In genomic region chr7:112955955-112956354, GRCm38 (mm10) we compare ENCODE assay signal across 9 mouse cellular contexts. TPM values are rescaled to one million over a fixed set of nuclear protein-coding genes. Genes with fewer than 3 reads are reported as not detected.
A peak's percentile ranks its signal among the peaks of the same experiment; 100 is the strongest.
DNase-seq lines count a peak whose midpoint lies in the region; ATAC-seq and TF ChIP-seq lines count a peak whose summit lies in the region.
"Had no signal": no experiment of that assay in that cellular context is flagged by ENCODE, and none has a peak within 500 bp of the region (broad histone marks: within the 10 kb centered on the region; RNA-seq: fewer than 3 reads in every experiment).

No protein-coding gene starts in this region.

- peaks cover 14% of the 10 kb centered on the region; the same call in 1 of the 2 replicates for H3K4me1 ChIP-seq in heart, embryonic 11.5 days (ENCODE audit: control insufficient read depth, insufficient read depth, low read length)
- peaks cover 9% of the 10 kb centered on the region; the same call in 1 of the 2 replicates for H3K4me1 ChIP-seq in lung, postnatal 0 days (ENCODE audit: insufficient read depth, low read depth, low read length)
- H3K4me1 ChIP-seq in hindbrain, postnatal 0 days (ENCODE audit: insufficient read depth, low read length), result peaks cover 7% of the 10 kb centered on the region; the same call in 1 of the 2 replicates
- peaks cover 23% of the 10 kb centered on the region for H3K4me1 ChIP-seq in stomach, embryonic 15.5 days

- H3K9ac ChIP-seq in heart, embryonic 11.5 days (ENCODE audit: low read depth, low read length), result no peak overlapping the region
- no peak overlapping the region for H3K9ac ChIP-seq in lung, postnatal 0 days (replicated peaks; ENCODE audit: low read depth)
- H3K9ac ChIP-seq in hindbrain, postnatal 0 days (replicated peaks; ENCODE audit: low read length), result no peak overlapping the region
- no peak overlapping the region for H3K9ac ChIP-seq in stomach, embryonic 15.5 days

- intact Hi-C loops in heart, postnatal 14 days (cut with DNase I), result loop anchor here (5.0 kb wide), 1 partner anchor 101 kb away; no protein-coding TSS in a partner anchor

- peaks cover 18% of the 10 kb centered on the region for H3K27me3 ChIP-seq in heart, embryonic 11.5 days (ENCODE audit: control insufficient read depth, insufficient read depth, low read length)
- peaks cover 18% of the 10 kb centered on the region for H3K27me3 ChIP-seq in lung, postnatal 0 days (replicated peaks; ENCODE audit: insufficient read depth, low read length)
- H3K27me3 ChIP-seq in hindbrain, postnatal 0 days (ENCODE audit: insufficient read depth, low read length), result peaks cover 21% of the 10 kb centered on the region
- peaks cover 14% of the 10 kb centered on the region for H3K27me3 ChIP-seq in stomach, embryonic 15.5 days (replicated peaks)

- H3K27ac ChIP-seq in heart, embryonic 11.5 days (ENCODE audit: low read depth, low read length), result no peak overlapping the region
- no peak overlapping the region for H3K27ac ChIP-seq in lung, postnatal 0 days (ENCODE audit: low read length)
- no peak overlapping the region for H3K27ac ChIP-seq in hindbrain, postnatal 0 days
- H3K27ac ChIP-seq in stomach, embryonic 15.5 days, result no peak overlapping the region; the same call in 1 of the 2 replicates

- no peak for DNase-seq in heart, postnatal 14 days
- DNase-seq in lung, postnatal 0 days (ENCODE audit: low spot score), result peak; percentile 47
- DNase-seq in lung, adult 18-20 months, result no peak
- DNase-seq in hindbrain, postnatal 0 days (ENCODE audit: low spot score), result peak; percentile 9
- no peak for DNase-seq in testis, postnatal 10 days (ENCODE audit: low spot score)
- no peak for DNase-seq in urinary bladder, postnatal 36 days (ENCODE audit: low spot score in 2 of 2)
- DNase-seq: thymus, postnatal 36 days had no signal

- TF ChIP-seq EP300 in lung, postnatal 0 days (IDR thresholded peaks at IDR 0.05), result no peak

- H3K9me3 ChIP-seq in heart, embryonic 11.5 days (replicated peaks; ENCODE audit: control insufficient read depth, low read length), result no peaks in the 10 kb centered on the region
- H3K9me3 ChIP-seq in lung, postnatal 0 days (ENCODE audit: low read length), result no peaks in the 10 kb centered on the region
- no peaks in the 10 kb centered on the region for H3K9me3 ChIP-seq in hindbrain, postnatal 0 days (ENCODE audit: low read length)
- H3K9me3 ChIP-seq in stomach, embryonic 15.5 days, result no peaks in the 10 kb centered on the region

- no peak for ATAC-seq in heart, embryonic 11.5 days (replicated peaks; ENCODE audit: insufficient number of reproducible peaks, low FRiP score, low TSS enrichment)
- ATAC-seq in lung, postnatal 0 days, result no peak
- ATAC-seq in hindbrain, postnatal 0 days, result no peak
- no peak for ATAC-seq in stomach, embryonic 15.5 days (ENCODE audit: insufficient read depth, low FRiP score, low read depth)

- TF ChIP-seq CTCF in lung, postnatal 0 days (IDR thresholded peaks at IDR 0.05), result peak; percentile 47
- TF ChIP-seq CTCF in hindbrain, postnatal 0 days (IDR thresholded peaks at IDR 0.05; ENCODE audit: low read depth), result peak; percentile 36

- peak overlapping the region; percentile 75 for H3K4me2 ChIP-seq in heart, embryonic 11.5 days
- H3K4me2 ChIP-seq in lung, postnatal 0 days (replicated peaks; ENCODE audit: low read depth, low read length), result peak overlapping the region; percentile 92; the same call in 1 of the 2 replicates
- peak overlapping the region; percentile 66 for H3K4me2 ChIP-seq in hindbrain, postnatal 0 days (ENCODE audit: low read depth, low read length)
- H3K4me2 ChIP-seq in stomach, embryonic 15.5 days, result peak overlapping the region; percentile 96

- no peaks in the 10 kb centered on the region for H3K36me3 ChIP-seq in heart, embryonic 11.5 days (ENCODE audit: control insufficient read depth, insufficient read depth, low read length)
- H3K36me3 ChIP-seq in lung, postnatal 0 days (ENCODE audit: insufficient read depth, low read length), result no peaks in the 10 kb centered on the region
- no peaks in the 10 kb centered on the region for H3K36me3 ChIP-seq in hindbrain, postnatal 0 days (ENCODE audit: insufficient read depth, low read length)
- no peaks in the 10 kb centered on the region for H3K36me3 ChIP-seq in stomach, embryonic 15.5 days

- WGBS in heart, embryonic 11.5 days (ENCODE audit: insufficient replicate concordance), result 29% methylated on average over 3 of the region's 3 CpGs
- 27% methylated on average over 3 of the region's 3 CpGs for WGBS in lung, postnatal 0 days
- 42% methylated on average over 3 of the region's 3 CpGs for WGBS in hindbrain, postnatal 0 days
- 32% methylated on average over 3 of the region's 3 CpGs for WGBS in stomach, embryonic 15.5 days

- H3K4me3 ChIP-seq in heart, embryonic 11.5 days (ENCODE audit: low read depth, low read length), result peak overlapping the region; percentile 52; the same call in 1 of the 2 replicates
- H3K4me3 ChIP-seq in lung, postnatal 0 days (ENCODE audit: low read depth, low read length), result 0 out of 2 replicates have a peak overlapping the region, but pooled peaks have one; percentile 47
- H3K4me3 ChIP-seq in hindbrain, postnatal 0 days (ENCODE audit: low read length), result 0 out of 2 replicates have a peak overlapping the region, but pooled peaks have one; percentile 46
- H3K4me3 ChIP-seq in stomach, embryonic 15.5 days (replicated peaks), result peak overlapping the region; percentile 61

RNA-seq across cellular contexts. Expression of gene Rassf10, which starts 2.2 kb away (rescaled TPM):
- polyA plus RNA-seq in heart, embryonic 11.5 days (2014; fragmentation: Nextera tagmentation; extraction: Ambion mirVana), result 1.8 TPM in 2 replicates
- total RNA-seq in heart, postnatal 14 days (2021), result 1 to 10 TPM; 1.3 to 1.8 TPM
- 2.6 and 3.0 TPM in 2 replicates for polyA plus RNA-seq in lung, postnatal 0 days (2015; fragmentation: Nextera tagmentation; extraction: Ambion mirVana)
- 6.5 and 7.0 TPM in 2 replicates for total RNA-seq in hindbrain, postnatal 0 days (2014; rRNA removed)
- polyA plus RNA-seq in hindbrain, postnatal 0 days (2015; fragmentation: Nextera tagmentation; extraction: Ambion mirVana), result 2.7 and 3.8 TPM in 2 replicates
- 9.7 and 11.1 TPM in 2 replicates for polyA plus RNA-seq in stomach, embryonic 15.5 days (2015; fragmentation: Nextera tagmentation; extraction: Ambion mirVana)

Comparison
In these comparisons a context has a peak if more than half of its experiments do, and no peak if none do; other contexts are left out.
1. DNase-seq: peak in lung, postnatal 0 days (single experiment) and hindbrain, postnatal 0 days (single experiment); none in heart, postnatal 14 days (0 of 2), lung, adult 18-20 months (0 of 2), testis, postnatal 10 days (single experiment) and urinary bladder, postnatal 36 days (0 of 2).
2. Peak in every context shown above with its lines, with median percentiles within 50 percentile points of each other: H3K4me2 ChIP-seq and H3K4me3 ChIP-seq.